Mouse (Mus musculus) liver, adult 2 months (tissue): ENCODE results near the gene Pde9a.

ENCODE experiments used
- CTCF ChIP-seq: fragments of 200-500 bp; IDR thresholded peaks from 2 replicates; pipeline ENCODE4 v1.5.1; 2011; ENCODE audit warnings: low read depth, low read length, control low read depth
- POLR2A ChIP-seq: fragments of 200-500 bp; IDR thresholded peaks from 2 replicates; pipeline ENCODE4 v1.6.1; 2011; ENCODE audit warnings: low read length, control low read depth; ENCODE audit not compliant: insufficient read depth; ENCODE audit errors: extremely low read depth

GRCm38 (mm10) chr17:31424798-31425197 lies 38.8 kb downstream of the Pde9a start:
- TF ChIP-seq CTCF, result no peak
- no peak for TF ChIP-seq POLR2A
